Mouse (Mus musculus): ENCODE data around the gene Amigo3. TPM values are rescaled to one million over a fixed set of nuclear protein-coding genes. Genes with fewer than 3 reads are reported as not detected.

Gene Amigo3
- 1 to 10 TPM; 6.5 to 7.5 TPM for total RNA-seq (2023)

GRCm38 (mm10) chr9:108052885-108053664 is at the start of gene Amigo3:
Gene Amigo3, plus strand, starts transcription at chr9:108053159.

GRCm38 (mm10) chr9:108049016-108049455 is 3.9 kb upstream of the Amigo3 start, which contains the start of gene Gmppb:
Gene Gmppb, plus strand, starts transcription at chr9:108049242.

GRCm38 (mm10) chr9:108080168-108080567 is 27.2 kb downstream of the Amigo3 start, which contains the start of gene Mst1:
Gene Mst1, plus strand, starts transcription at chr9:108080436.

GRCm38 (mm10) chr9:108082988-108083431 is 30.1 kb downstream of the Amigo3 start, which contains the start of gene Rnf123:
Gene Rnf123, minus strand, starts transcription at chr9:108083346.

GRCm38 (mm10) chr9:108094184-108094941 is 41.4 kb downstream of the Amigo3 start, which contains the start of gene Apeh:
Gene Apeh, minus strand, starts transcription at chr9:108094606.

Other genes with a start within 250 kb of the Amigo3 start
- gene Rbm6, start 179.9 kb upstream of the Amigo3 start, total RNA-seq (2023) = 100 to 1,000 TPM; 129 to 140 TPM
- 10 to 100 TPM; 17.0 to 19.9 TPM for gene Mon1a, start 165.0 kb upstream of the Amigo3 start, total RNA-seq (2023)
- gene Mst1r, start 146.3 kb upstream of the Amigo3 start, total RNA-seq (2023) = 1 to 10 TPM in 1 of 2 experiments, not detected in 1; 1.5 TPM
- not detected for gene Actl11, start 124.7 kb upstream of the Amigo3 start, total RNA-seq (2023)
- not detected for gene Camkv, start 117.5 kb upstream of the Amigo3 start, total RNA-seq (2023)
- gene Traip, start 103.0 kb upstream of the Amigo3 start, total RNA-seq (2023) = 10 to 100 TPM in 1 of 2 experiments, 1 to 10 TPM in 1; 9.4 to 14.3 TPM
- 100 to 1,000 TPM; 189 to 213 TPM for gene Uba7, start 77.7 kb upstream of the Amigo3 start, total RNA-seq (2023)
- under 1 TPM in 1 of 2 experiments, not detected in 1; 0.89 TPM for gene Gm20661, start 70.1 kb upstream of the Amigo3 start, total RNA-seq (2023)
- gene Inka1, start 67.3 kb upstream of the Amigo3 start, total RNA-seq (2023) = 1 to 10 TPM; 1.3 to 3.3 TPM
- gene Cdhr4, start 60.7 kb upstream of the Amigo3 start, total RNA-seq (2023) = 1 to 10 TPM; 2.6 to 4.2 TPM
- under 1 TPM in 1 of 2 experiments, not detected in 1; 0.35 TPM for gene Gm20662, start 56.8 kb upstream of the Amigo3 start, total RNA-seq (2023)
- gene Ip6k1, start 50.7 kb upstream of the Amigo3 start, total RNA-seq (2023) = 100 to 1,000 TPM; 141 to 144 TPM
- gene Gmppb, start 3.9 kb upstream of the Amigo3 start, total RNA-seq (2023) = 10 to 100 TPM; 18.2 to 19.6 TPM
- gene Mst1, start 27.3 kb downstream of the Amigo3 start, total RNA-seq (2023) = under 1 TPM; 0.23 to 0.50 TPM
- 100 to 1,000 TPM; 181 to 188 TPM for gene Rnf123, start 30.2 kb downstream of the Amigo3 start, total RNA-seq (2023)
- gene Apeh, start 41.4 kb downstream of the Amigo3 start, total RNA-seq (2023) = 100 to 1,000 TPM; 105 to 120 TPM
- 1 to 10 TPM in 1 of 2 experiments, under 1 TPM in 1; 0.59 to 1.2 TPM for gene Bsn, start 137.2 kb downstream of the Amigo3 start, total RNA-seq (2023)
- 10 to 100 TPM; 32.0 to 33.0 TPM for gene Dag1, start 210.8 kb downstream of the Amigo3 start, total RNA-seq (2023)
- gene Nicn1, start 237.3 kb downstream of the Amigo3 start, total RNA-seq (2023) = 1 to 10 TPM; 2.9 to 3.2 TPM
- 1 to 10 TPM; 1.9 to 2.3 TPM for gene Amt, start 243.7 kb downstream of the Amigo3 start, total RNA-seq (2023)